Mouse (Mus musculus) lung, postnatal 25 days (tissue): ENCODE measurements around the gene Gm21708.
"Not testable (repeated sequence)": the region's sequence is repeated elsewhere in the genome, so short reads cannot be mapped to it uniquely, and the experiment has no call there.

ENCODE experiments used
- DNase-seq: peaks from one replicate; pipeline ENCODE4 v3.0.0; 2022; ENCODE audit warnings: low spot score

Gm21708 gene

GRCm38 (mm10) chrY:3410067-3410466, at the start of gene Gm21708, which contains the start of gene Gm21704:
Gene Gm21708 (minus strand): TSS chrY:3410167.
Gene Gm21704 (minus strand): TSS chrY:3410167.
- not testable (repeated sequence) for DNase-seq
